Mouse (Mus musculus) bone marrow macrophage, adult 2 months (primary cell): ENCODE data around the gene Flt4.

Experiments
- CTCF ChIP-seq: IDR thresholded peaks from 2 replicates; pipeline ENCODE4 v1.5.1; 2012; ENCODE audit warnings: low read depth, mild to moderate bottlenecking, low read length, moderate library complexity
- POLR2A ChIP-seq: IDR thresholded peaks from 2 replicates; pipeline ENCODE4 v1.6.1; 2012; ENCODE audit warnings: mild to moderate bottlenecking, low read depth, low read length, borderline replicate concordance

GRCm38 (mm10) chr11:49663310-49663709 is 54.2 kb downstream of the Flt4 start, which contains the start of gene Scgb3a1:
- TF ChIP-seq POLR2A (no peak), CTCF (no peak)
